ENCODE assay signal across 31 mouse cellular contexts in the genomic region with DNA sequence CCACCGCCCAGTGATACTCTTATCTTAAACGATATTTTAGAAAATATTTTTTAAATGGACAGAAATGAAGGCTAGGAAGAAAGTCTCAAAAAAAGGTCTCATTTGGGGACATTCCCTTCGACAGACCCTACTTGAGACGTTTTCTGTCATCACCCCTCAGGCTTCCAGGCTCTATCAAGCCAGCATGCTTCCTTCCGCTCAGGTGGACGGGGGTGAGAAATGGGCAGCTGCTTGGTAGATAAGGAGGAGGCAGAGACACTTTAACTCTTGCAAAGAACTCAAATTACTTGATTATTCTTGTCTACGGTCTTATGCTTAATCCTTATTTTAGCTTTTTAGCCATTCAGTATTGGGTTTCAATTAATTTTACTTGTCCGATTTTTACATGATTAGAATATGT. TPM values are rescaled to one million over a fixed set of nuclear protein-coding genes. Genes with fewer than 3 reads are reported as not detected.
DNase-seq lines count a peak whose midpoint lies in the region; ATAC-seq and TF ChIP-seq lines count a peak whose summit lies in the region.
"Had no signal": no experiment of that assay in that cellular context is flagged by ENCODE, and none has a peak within 500 bp of the region (broad histone marks: within the 10 kb centered on the region; RNA-seq: fewer than 3 reads in every experiment).

No protein-coding gene starts in this region.

- 71% methylated on average over 8 of the region's 8 CpGs for WGBS in heart, embryonic 13.5 days
- WGBS in heart, adult 2 months = 75% methylated on average over 8 of the region's 8 CpGs
- 54% methylated on average over 8 of the region's 8 CpGs for WGBS in liver, embryonic 11.5 days
- 38% methylated on average over 8 of the region's 8 CpGs for WGBS in liver, embryonic 15.5 days (ENCODE audit: insufficient replicate concordance)
- WGBS in kidney, embryonic 15.5 days = 94% methylated on average over 8 of the region's 8 CpGs

- no peak for TF ChIP-seq POLR2A in heart, adult 2 months (IDR thresholded peaks at IDR 0.05; ENCODE audit: insufficient read depth, low read depth, low read length)
- no peak for TF ChIP-seq POLR2A in MEL (IDR thresholded peaks at IDR 0.05; ENCODE audit: control insufficient read depth in 1 of 2, insufficient read depth in 1 of 2, low read depth in 1 of 2, low read length in 2 of 2, poor library complexity in 1 of 2)

- ATAC-seq in heart, embryonic 13.5 days (ENCODE audit: extremely low read depth, insufficient number of reproducible peaks, low FRiP score, low TSS enrichment) = no peak
- no peak for ATAC-seq in liver, embryonic 11.5 days (replicated peaks; ENCODE audit: low FRiP score)
- no peak for ATAC-seq in liver, embryonic 15.5 days (ENCODE audit: insufficient read depth)
- no peak for ATAC-seq in kidney, embryonic 15.5 days (replicated peaks; ENCODE audit: low FRiP score)
- ATAC-seq: activated CD4-positive, CD25-positive, alpha-beta regulatory T cell, adult 4 months; forebrain, embryonic 16.5 days; hindbrain, embryonic 16.5 days; inflammation-experienced regulatory T-cells, adult 6 months; Patski had no signal

- TF ChIP-seq CTCF in heart, adult 2 months (IDR thresholded peaks at IDR 0.05) = no peak
- no peak for TF ChIP-seq CTCF in MEL (IDR thresholded peaks at IDR 0.05 in 2 of 3, conservative IDR thresholded peaks at IDR 0.05 in 1 of 3; ENCODE audit: control insufficient read depth in 1 of 3, insufficient read depth in 1 of 3, low read depth in 2 of 3, low read length in 3 of 3, poor library complexity in 1 of 3, severe bottlenecking in 1 of 3)

- H3K4me2 ChIP-seq in heart, embryonic 13.5 days = peak overlapping the region; percentile 33; the same call in 1 of the 2 replicates
- H3K4me2 ChIP-seq in liver, embryonic 11.5 days = peak overlapping the region; percentile 36; the same call in 1 of the 2 replicates
- H3K4me2 ChIP-seq in liver, embryonic 15.5 days = peak overlapping the region; percentile 39
- H3K4me2 ChIP-seq in kidney, embryonic 15.5 days = no peak overlapping the region
- H3K4me2 ChIP-seq: embryonic facial prominence, embryonic 15.5 days; forebrain, embryonic 12.5 days; hindbrain, embryonic 12.5 days had no signal

- H3K27me3 ChIP-seq in heart, embryonic 13.5 days (replicated peaks) = no peaks in the 10 kb centered on the region
- no peaks in the 10 kb centered on the region for H3K27me3 ChIP-seq in heart, adult 2 months (ENCODE audit: control insufficient read depth, insufficient read depth, low read length)
- no peaks in the 10 kb centered on the region for H3K27me3 ChIP-seq in MEL (ENCODE audit: control insufficient read depth in 1 of 2, insufficient read depth in 2 of 2, low read length in 2 of 2)
- H3K27me3 ChIP-seq in liver, embryonic 11.5 days (replicated peaks; ENCODE audit: control insufficient read depth, insufficient read depth, low read length) = no peaks in the 10 kb centered on the region
- no peaks in the 10 kb centered on the region for H3K27me3 ChIP-seq in liver, embryonic 15.5 days
- no peaks in the 10 kb centered on the region for H3K27me3 ChIP-seq in kidney, embryonic 15.5 days
- H3K27me3 ChIP-seq: embryonic facial prominence, embryonic 15.5 days; forebrain, embryonic 12.5 days; heart, embryonic 12.5 days; hindbrain, embryonic 12.5 days; Patski had no signal

- no peak overlapping the region for H3K9ac ChIP-seq in heart, embryonic 13.5 days
- H3K9ac ChIP-seq in heart, adult 2 months (ENCODE audit: low read depth, low read length) = no peak overlapping the region
- H3K9ac ChIP-seq in MEL (ENCODE audit: control insufficient read depth, low read depth, low read length, poor library complexity, severe bottlenecking) = no peak overlapping the region
- no peak overlapping the region for H3K9ac ChIP-seq in liver, embryonic 11.5 days (ENCODE audit: low read depth, low read length)
- no peak overlapping the region for H3K9ac ChIP-seq in liver, embryonic 15.5 days
- no peak overlapping the region for H3K9ac ChIP-seq in kidney, embryonic 15.5 days
- H3K9ac ChIP-seq: embryonic facial prominence, embryonic 15.5 days; forebrain, embryonic 12.5 days; heart, embryonic 12.5 days; hindbrain, embryonic 12.5 days had no signal

- H3K79me2 ChIP-seq in heart, adult 2 months (replicated peaks; ENCODE audit: control insufficient read depth, insufficient read depth, low read length) = peaks cover 8% of the 10 kb centered on the region
- H3K79me2 ChIP-seq in MEL (ENCODE audit: control insufficient read depth, insufficient read depth, low read length, poor library complexity) = peaks cover 72% of the 10 kb centered on the region

- no peak for TF ChIP-seq EP300 in heart, adult 2 months (IDR thresholded peaks at IDR 0.05; ENCODE audit: insufficient read depth, low read depth, low read length)
- TF ChIP-seq EP300 in MEL (IDR thresholded peaks at IDR 0.05; ENCODE audit: low read depth in 1 of 2, low read length in 2 of 2) = peak; percentile 81 to 86

- H3K4me1 ChIP-seq in heart, embryonic 13.5 days = peaks cover 23% of the 10 kb centered on the region
- peaks cover 3% of the 10 kb centered on the region for H3K4me1 ChIP-seq in heart, adult 2 months (ENCODE audit: control insufficient read depth, insufficient read depth, low read length)
- H3K4me1 ChIP-seq in MEL (ENCODE audit: control insufficient read depth in 1 of 2, insufficient read depth in 2 of 2, low read length in 2 of 2) = peaks cover 30 to 32% of the 10 kb centered on the region in 2 experiments
- peaks cover 33% of the 10 kb centered on the region for H3K4me1 ChIP-seq in liver, embryonic 11.5 days (replicated peaks; ENCODE audit: control insufficient read depth, insufficient read depth, low read length)
- peaks cover 48% of the 10 kb centered on the region for H3K4me1 ChIP-seq in liver, embryonic 15.5 days (replicated peaks)
- peaks cover 19% of the 10 kb centered on the region for H3K4me1 ChIP-seq in kidney, embryonic 15.5 days

- peaks cover under 1% of the 10 kb centered on the region; the same call in 1 of the 2 replicates for H3K36me3 ChIP-seq in heart, embryonic 13.5 days
- peaks cover 8% of the 10 kb centered on the region for H3K36me3 ChIP-seq in heart, adult 2 months (ENCODE audit: control insufficient read depth, insufficient read depth, low read length)
- H3K36me3 ChIP-seq in MEL (ENCODE audit: control insufficient read depth in 1 of 2, insufficient read depth in 2 of 2, low read length in 2 of 2) = peaks cover 7 to 48% of the 10 kb centered on the region in 2 experiments
- H3K36me3 ChIP-seq in liver, embryonic 11.5 days (ENCODE audit: control insufficient read depth, insufficient read depth, low read length) = no peaks in the 10 kb centered on the region
- H3K36me3 ChIP-seq in liver, embryonic 15.5 days (replicated peaks) = peaks cover 7% of the 10 kb centered on the region; the same call in 1 of the 2 replicates
- H3K36me3 ChIP-seq in kidney, embryonic 15.5 days = no peaks in the 10 kb centered on the region
- H3K36me3 ChIP-seq: embryonic facial prominence, embryonic 15.5 days; forebrain, embryonic 12.5 days; heart, embryonic 12.5 days; hindbrain, embryonic 12.5 days had no signal

- no peak overlapping the region for H3K27ac ChIP-seq in heart, embryonic 13.5 days (replicated peaks)
- H3K27ac ChIP-seq in heart, adult 2 months = no peak overlapping the region
- peak overlapping the region; percentile 50 for H3K27ac ChIP-seq in MEL (ENCODE audit: control insufficient read depth, low read depth, low read length)
- H3K27ac ChIP-seq in liver, embryonic 11.5 days (ENCODE audit: low read depth, low read length) = no peak overlapping the region
- H3K27ac ChIP-seq in liver, embryonic 15.5 days (replicated peaks) = peak overlapping the region; percentile 55; the same call in 1 of the 2 replicates
- no peak overlapping the region for H3K27ac ChIP-seq in kidney, embryonic 15.5 days
- H3K27ac ChIP-seq: embryonic facial prominence, embryonic 15.5 days; forebrain, embryonic 12.5 days; hindbrain, embryonic 12.5 days had no signal

- no peak for TF ChIP-seq RAD21 in MEL (IDR thresholded peaks at IDR 0.05; ENCODE audit: low read depth, low read length)

- no peaks in the 10 kb centered on the region for H3K9me3 ChIP-seq in heart, embryonic 13.5 days
- H3K9me3 ChIP-seq in MEL (replicated peaks; ENCODE audit: insufficient read depth, low read length) = no peaks in the 10 kb centered on the region
- no peaks in the 10 kb centered on the region for H3K9me3 ChIP-seq in liver, embryonic 11.5 days (ENCODE audit: control insufficient read depth, low read length)
- H3K9me3 ChIP-seq in liver, embryonic 15.5 days (replicated peaks) = no peaks in the 10 kb centered on the region
- no peaks in the 10 kb centered on the region for H3K9me3 ChIP-seq in kidney, embryonic 15.5 days (replicated peaks)
- H3K9me3 ChIP-seq: embryonic facial prominence, embryonic 15.5 days; forebrain, embryonic 12.5 days; heart, embryonic 12.5 days; hindbrain, embryonic 12.5 days had no signal

- H3K4me3 ChIP-seq in heart, embryonic 13.5 days = no peak overlapping the region
- no peak overlapping the region for H3K4me3 ChIP-seq in heart, adult 2 months
- H3K4me3 ChIP-seq in MEL (ENCODE audit: control insufficient read depth in 1 of 2, insufficient read depth in 1 of 2, low read depth in 2 of 2, low read length in 2 of 2) = 0 out of 4 replicates have a peak overlapping the region, but pooled peaks of 1 of the 2 experiments have one; percentile 18
- 0 out of 2 replicates have a peak overlapping the region, but pooled peaks have one; percentile 0 for H3K4me3 ChIP-seq in liver, embryonic 11.5 days (ENCODE audit: low read depth, low read length)
- no peak overlapping the region; the same call in 1 of the 2 replicates for H3K4me3 ChIP-seq in liver, embryonic 15.5 days (replicated peaks)
- H3K4me3 ChIP-seq in kidney, embryonic 15.5 days (replicated peaks) = no peak overlapping the region
- H3K4me3 ChIP-seq: embryonic facial prominence, embryonic 15.5 days; forebrain, embryonic 12.5 days; heart, embryonic 12.5 days; hindbrain, embryonic 12.5 days had no signal

- no peak for DNase-seq in heart, adult 2 months
- peak; percentile 70 for DNase-seq in MEL (ENCODE audit: low read depth, low spot score)
- DNase-seq in liver, embryonic 11.5 days (ENCODE audit: low spot score) = no peak
- DNase-seq in left cerebral cortex, adult 9 months (ENCODE audit: low spot score in 2 of 2) = no peak
- no peak for DNase-seq in left cerebral cortex, postnatal 10 days (ENCODE audit: extremely low spot score in 1 of 2, low spot score in 2 of 2)
- DNase-seq: adrenal gland, adult 2 months; adrenal gland, postnatal 25 days; cerebellum, adult 8-10 months; cerebellum, postnatal 14 days; embryo, embryonic 11 days; gastrocnemius, postnatal 10 days; heart, postnatal 4 days had no signal

- intact Hi-C loops in heart, adult 2 months (cut with DNase I) = no loop called here
- intact Hi-C loops in left cerebral cortex, postnatal 10 days (cut with DNase I) = no loop called here

RNA-seq across cellular contexts. Expression of a gene that starts 3.0 kb away (rescaled TPM):
- polyA plus RNA-seq in heart, embryonic 13.5 days (2015; fragmentation: Nextera tagmentation; extraction: Ambion mirVana) = 18.0 and 19.6 TPM in 2 replicates
- total RNA-seq in heart, adult 2 months (2021) = 10 to 100 TPM; 47.6 to 54.0 TPM
- 8.6 and 20.0 TPM in 2 replicates for polyA plus RNA-seq in heart, adult 2 months (2012; rRNA removed)
- total RNA-seq in MEL (2012; rRNA removed) = 24.2 and 30.3 TPM in 2 replicates
- polyA plus RNA-seq in MEL (2012; ENCODE audit: insufficient read depth in 1 of 2, insufficient read length in 2 of 2, low read depth in 1 of 2, low replicate concordance in 2 of 2, missing spikeins in 1 of 2) = 100 to 1,000 TPM in 1 of 2 experiments, 10 to 100 TPM in 1; 67.2 to 186 TPM
- polyA plus RNA-seq in liver, embryonic 11.5 days (2014; fragmentation: Nextera tagmentation; extraction: Ambion mirVana) = 35.0 and 40.1 TPM in 2 replicates
- polyA plus RNA-seq in liver, embryonic 15.5 days (2015; fragmentation: Nextera tagmentation; extraction: Ambion mirVana) = 12.7 and 14.2 TPM in 2 replicates
- polyA plus RNA-seq in kidney, embryonic 15.5 days (2015; fragmentation: Nextera tagmentation; extraction: Ambion mirVana) = 28.8 and 29.0 TPM in 2 replicates
- 10 to 100 TPM; 34.8 to 44.9 TPM for total RNA-seq in left cerebral cortex, postnatal 10 days (2021)

RNA-seq across cellular contexts. Expression of a gene that starts 3.2 kb away (rescaled TPM):
- 107 and 115 TPM in 2 replicates for polyA plus RNA-seq in heart, embryonic 13.5 days (2015; fragmentation: Nextera tagmentation; extraction: Ambion mirVana)
- total RNA-seq in heart, adult 2 months (2021) = 10 to 100 TPM; 52.6 to 53.7 TPM
- polyA plus RNA-seq in heart, adult 2 months (2012; rRNA removed) = 7.7 and 16.7 TPM in 2 replicates
- total RNA-seq in MEL (2012; rRNA removed) = 59.5 and 65.5 TPM in 2 replicates
- 100 to 1,000 TPM in 1 of 2 experiments, 10 to 100 TPM in 1; 74.6 to 102 TPM for polyA plus RNA-seq in MEL (2012; ENCODE audit: insufficient read depth in 1 of 2, insufficient read length in 2 of 2, low read depth in 1 of 2, low replicate concordance in 2 of 2, missing spikeins in 1 of 2)
- polyA plus RNA-seq in liver, embryonic 11.5 days (2014; fragmentation: Nextera tagmentation; extraction: Ambion mirVana) = 105 and 110 TPM in 2 replicates
- 58.6 and 60.3 TPM in 2 replicates for polyA plus RNA-seq in liver, embryonic 15.5 days (2015; fragmentation: Nextera tagmentation; extraction: Ambion mirVana)
- polyA plus RNA-seq in kidney, embryonic 15.5 days (2015; fragmentation: Nextera tagmentation; extraction: Ambion mirVana) = 123 and 148 TPM in 2 replicates
- total RNA-seq in left cerebral cortex, postnatal 10 days (2021) = 10 to 100 TPM; 59.2 to 61.1 TPM

RNA-seq across cellular contexts. Expression of a gene that starts 43.3 kb away (rescaled TPM):
- polyA plus RNA-seq in heart, embryonic 13.5 days (2015; fragmentation: Nextera tagmentation; extraction: Ambion mirVana) = not detected in 2 replicates
- total RNA-seq in heart, adult 2 months (2021) = not detected
- not detected in 2 replicates for polyA plus RNA-seq in heart, adult 2 months (2012; rRNA removed)
- total RNA-seq in MEL (2012; rRNA removed) = not detected in 2 replicates
- polyA plus RNA-seq in MEL (2012; ENCODE audit: insufficient read depth in 1 of 2, insufficient read length in 2 of 2, low read depth in 1 of 2, low replicate concordance in 2 of 2, missing spikeins in 1 of 2) = not detected
- polyA plus RNA-seq in liver, embryonic 11.5 days (2014; fragmentation: Nextera tagmentation; extraction: Ambion mirVana) = not detected in 2 replicates
- polyA plus RNA-seq in liver, embryonic 15.5 days (2015; fragmentation: Nextera tagmentation; extraction: Ambion mirVana) = not detected in 2 replicates
- not detected in 2 replicates for polyA plus RNA-seq in kidney, embryonic 15.5 days (2015; fragmentation: Nextera tagmentation; extraction: Ambion mirVana)
- total RNA-seq in left cerebral cortex, postnatal 10 days (2021) = not detected
- total RNA-seq: adrenal gland, adult 2 months; adrenal gland, postnatal 25 days; common myeloid progenitor, adult 5-6 weeks; ES-E14; gastrocnemius, postnatal 10 days; gastrocnemius, postnatal 4 days; heart, adult 8-10 months; heart, postnatal 4 days had no signal
- polyA plus RNA-seq: activated CD4-positive, CD25-positive, alpha-beta regulatory T cell, adult 4 months; adrenal gland, adult 2 months; embryonic facial prominence, embryonic 11.5 days; embryonic facial prominence, embryonic 15.5 days; forebrain, embryonic 12.5 days; forebrain, embryonic 16.5 days; frontal cortex, adult 2 months; heart, embryonic 12.5 days; heart, postnatal 0 days; hindbrain, embryonic 12.5 days; hindbrain, embryonic 16.5 days; inflammation-experienced regulatory T-cells, adult 6 months; Patski had no signal

Comparison
In these comparisons a context has a peak if more than half of its experiments do, and no peak if none do; other contexts are left out.
1. H3K27ac ChIP-seq: peak in MEL (single experiment) and liver, embryonic 15.5 days (single experiment); none in heart, embryonic 13.5 days (single experiment), heart, adult 2 months (single experiment), liver, embryonic 11.5 days (single experiment) and kidney, embryonic 15.5 days (single experiment).